Mouse (Mus musculus): Measurements from ENCODE around the gene Fam19a5.

DNA sequence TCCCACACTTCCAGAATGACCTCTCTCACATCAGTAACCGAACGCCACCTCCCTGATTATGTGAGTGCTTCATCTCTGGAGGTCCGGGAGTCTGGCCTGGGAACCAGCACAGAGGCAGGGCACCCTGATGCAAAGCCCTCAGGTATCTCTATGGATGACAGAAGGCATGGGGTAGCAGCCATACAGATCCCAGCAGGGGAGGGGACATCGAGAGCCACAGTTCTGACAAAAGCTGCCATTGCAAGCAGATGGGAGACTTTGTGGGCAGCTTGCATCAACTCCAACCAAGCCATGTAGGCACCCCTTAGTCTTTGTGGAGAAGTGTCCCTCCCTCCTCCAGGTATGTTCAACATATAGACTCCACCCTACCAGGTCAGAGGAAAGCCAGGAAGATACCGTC, 20.2 kb downstream of the Fam19a5 start:
- no peak for TF ChIP-seq CTCF (IDR thresholded peaks at IDR 0.05; ENCODE audit: low read depth)
- TF ChIP-seq EP300 (optimal IDR thresholded peaks at IDR 0.05) = no peak
